Mouse (Mus musculus): Measurements from ENCODE around the gene Ttc14.

DNA sequence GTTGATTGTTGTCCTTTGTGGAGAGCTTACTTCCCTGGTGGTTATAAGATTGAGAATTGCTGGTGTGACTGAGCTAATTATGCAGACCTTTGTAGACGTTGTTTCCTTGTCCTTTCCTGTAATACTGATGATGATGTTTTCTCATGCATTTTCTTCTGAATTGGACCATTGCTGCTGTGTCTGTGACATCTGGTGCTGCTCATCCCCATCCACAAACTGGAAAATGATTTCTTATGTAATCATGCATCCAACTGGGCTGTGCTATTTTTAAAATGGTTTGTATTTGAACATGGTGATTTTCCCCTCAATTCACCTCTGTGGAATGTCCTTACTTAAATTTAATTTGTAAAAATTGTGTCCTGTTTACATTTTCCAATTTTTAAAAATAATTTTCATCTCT is 7.5 kb downstream of the Ttc14 start:
- TF ChIP-seq CTCF (IDR thresholded peaks at IDR 0.05; ENCODE audit: borderline replicate concordance, extremely low read depth, insufficient read depth, insufficient read length) (no peak), POLR2A (IDR thresholded peaks at IDR 0.05; ENCODE audit: borderline replicate concordance, extremely low read depth, insufficient read depth, insufficient read length, poor library complexity, severe bottlenecking) (no peak)
